Mouse (Mus musculus) liver, embryonic 14.5 days (tissue): ENCODE results near the gene Gcnt7. TPM values are rescaled to one million over a fixed set of nuclear protein-coding genes. Genes with fewer than 3 reads are reported as not detected.
A peak's percentile ranks its signal among the peaks of the same experiment; 100 is the strongest.

ENCODE experiments used
- ATAC-seq: fragments of 200-750 bp; cut with Nextera tagmentation; 2 replicates; pipeline ENCODE4 v1.8.0; 2017; ENCODE audit warnings: moderate number of reproducible peaks, mild to moderate bottlenecking, moderate library complexity; ENCODE audit not compliant: insufficient read depth
- DNase-seq, 3 experiments: peaks; one replicate each; pipeline ENCODE4 v3.0.0-alpha.2; 2012 to 2013; ENCODE audit warnings: low read depth in 3 of 3, low spot score in 3 of 3
- H3K27ac ChIP-seq: fragments of 300-500 bp; sonication (generic); 2 replicates; pipeline ENCODE4 v1.5.1; 2014; ENCODE audit warnings: moderate library complexity, mild to moderate bottlenecking, control low read depth, inconsistent platforms
- H3K27me3 ChIP-seq: fragments of 300-500 bp; sonication (generic); 2 replicates; pipeline ENCODE4 v1.6.1; 2014; ENCODE audit warnings: mild to moderate bottlenecking, low read length, moderate library complexity; ENCODE audit not compliant: control insufficient read depth, insufficient read depth
- H3K36me3 ChIP-seq: fragments of 300-500 bp; sonication (generic); replicated peaks from 2 replicates; pipeline ENCODE4 v1.6.1; 2014; ENCODE audit warnings: low read depth; ENCODE audit not compliant: control insufficient read depth, insufficient read depth
- H3K4me1 ChIP-seq, 2 experiments: fragments of 200-500 bp in 1 of 2; fragments of 300-500 bp in 1 of 2; sonication (generic) in 1 of 2; replicated peaks; 2 replicates each; pipeline ENCODE4 v1.6.1; 2012 to 2014; ENCODE audit warnings: antibody characterized with exemption in 1 of 2, inconsistent platforms in 1 of 2, low read length in 1 of 2; ENCODE audit not compliant: control insufficient read depth in 2 of 2, insufficient read depth in 2 of 2
- H3K4me2 ChIP-seq: fragments of 300-500 bp; sonication (generic); 2 replicates; pipeline ENCODE4 v1.6.1; 2014; ENCODE audit warnings: low read depth, mild to moderate bottlenecking, control low read depth, moderate library complexity
- H3K4me3 ChIP-seq, 2 experiments: fragments of 200-500 bp in 1 of 2; fragments of 300-500 bp in 1 of 2; sonication (generic) in 1 of 2; 2 replicates each; pipeline ENCODE4 v1.5.1; 2012 to 2014; ENCODE audit warnings: low read depth in 2 of 2, low read length in 2 of 2, mild to moderate bottlenecking in 2 of 2, control low read depth in 1 of 2, inconsistent platforms in 1 of 2, moderate library complexity in 1 of 2; ENCODE audit not compliant: insufficient read depth in 1 of 2
- H3K9ac ChIP-seq: fragments of 300-500 bp; sonication (generic); replicated peaks from 2 replicates; pipeline ENCODE4 v1.6.1; 2014; ENCODE audit warnings: mild to moderate bottlenecking, control low read depth, moderate library complexity
- H3K9me3 ChIP-seq: fragments of 300-500 bp; sonication (generic); 2 replicates; pipeline ENCODE4 v1.6.1; 2016; ENCODE audit warnings: low read length, mixed read lengths; ENCODE audit not compliant: control insufficient read depth
- CTCF ChIP-seq: IDR thresholded peaks from 2 replicates; pipeline ENCODE4 v1.5.1; 2016; ENCODE audit warnings: antibody characterized with exemption, low read depth, control low read depth
- EP300 ChIP-seq: IDR thresholded peaks from 2 replicates; pipeline ENCODE4 v1.6.1; 2016; ENCODE audit warnings: antibody characterized with exemption, low read depth
- WGBS: fragments of 180-500 bp; shearing (Covaris S2); extraction: QIAGEN DNeasy Blood & Tissue Kit; methylation state at CpG from one replicate; pipeline ENCODE4 v1.1.7; 2014; ENCODE audit not compliant: insufficient replicate concordance; 5-methylcytosine and 5-hydroxymethylcytosine counted together
- polyA plus RNA-seq, 2 experiments: library from polyadenylated mRNA; depleted of rRNA in 1 of 2; stranded (reverse) in 1 of 2; unstranded in 1 of 2; fragments of >200 nt; fragmentation: Nextera tagmentation in 1 of 2; extraction: Ambion mirVana in 1 of 2; gene quantifications; 2 replicates each; pipeline versions ENCODE4 v1.2.1 to v1.2.3; 2012 to 2014

Gcnt7 gene
- polyA plus RNA-seq, 2 experiments: 0.24 TPM; not detected in 1

DNA sequence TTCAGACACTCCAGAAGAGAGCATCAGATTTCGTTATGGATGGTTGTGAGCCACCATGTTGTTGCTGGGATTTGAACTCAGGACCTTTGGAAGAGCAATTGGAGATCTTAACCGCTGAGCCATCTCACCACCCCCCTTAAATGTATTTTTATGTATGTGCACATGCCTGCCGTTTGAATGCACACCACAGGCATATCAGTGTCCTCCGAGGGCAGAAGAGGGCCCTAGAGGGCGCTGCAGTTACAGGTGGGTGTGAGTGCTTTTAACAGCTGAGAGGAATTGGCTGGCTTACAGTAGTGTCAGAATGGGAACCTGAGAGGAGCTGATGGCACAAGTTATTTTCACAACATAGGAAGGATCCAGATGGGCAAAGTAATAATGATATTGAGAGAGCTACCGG is 16.6 kb upstream of the Gcnt7 start:
- Histone ChIP-seq H3K4me3 (no peak overlapping the region), H3K9ac (no peak overlapping the region), H3K4me2 (no peak overlapping the region), H3K27ac (no peak overlapping the region), H3K4me1 (no peaks in the 10 kb centered on the region), H3K9me3 (no peaks in the 10 kb centered on the region), H3K27me3 (no peaks in the 10 kb centered on the region), H3K36me3 (no peaks in the 10 kb centered on the region)
- peak in 1 of 3 experiments; percentile 9 for DNase-seq
- no peak for ATAC-seq
- WGBS: 26% methylated on average over 6 of the region's 6 CpGs
- TF ChIP-seq EP300 (no peak), CTCF (peak; percentile 67)

DNA sequence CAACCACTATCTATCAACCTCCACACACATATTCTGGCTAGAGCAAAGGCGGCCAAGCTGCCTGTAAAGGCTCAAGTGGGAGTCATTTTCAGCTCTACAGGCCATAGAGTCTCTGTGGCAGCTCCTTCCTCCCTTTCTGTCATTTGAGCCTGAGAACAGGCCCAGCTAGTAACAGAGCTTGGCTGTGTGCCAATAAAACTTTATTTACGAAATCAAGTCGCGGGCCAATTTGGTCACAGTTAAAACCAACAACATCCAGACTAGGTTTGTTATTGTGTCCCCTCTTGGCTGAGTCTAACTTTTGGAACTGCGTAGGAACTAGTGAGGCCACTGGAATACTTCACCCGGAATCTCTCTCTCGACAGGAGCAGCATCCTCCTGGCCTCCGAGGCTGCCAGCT is 15.2 kb upstream of the Gcnt7 start:
- Histone ChIP-seq H3K27ac (no peak overlapping the region), H3K9ac (no peak overlapping the region), H3K4me2 (no peak overlapping the region), H3K27me3 (no peaks in the 10 kb centered on the region), H3K4me1 (no peaks in the 10 kb centered on the region), H3K9me3 (no peaks in the 10 kb centered on the region), H3K36me3 (peaks cover 7% of the 10 kb centered on the region), H3K4me3 (no peak overlapping the region)
- no peak for TF ChIP-seq EP300
- no peak for TF ChIP-seq CTCF
- no peak for ATAC-seq
- WGBS: 71% methylated on average over 8 of the region's 8 CpGs
- no peak for DNase-seq

DNA sequence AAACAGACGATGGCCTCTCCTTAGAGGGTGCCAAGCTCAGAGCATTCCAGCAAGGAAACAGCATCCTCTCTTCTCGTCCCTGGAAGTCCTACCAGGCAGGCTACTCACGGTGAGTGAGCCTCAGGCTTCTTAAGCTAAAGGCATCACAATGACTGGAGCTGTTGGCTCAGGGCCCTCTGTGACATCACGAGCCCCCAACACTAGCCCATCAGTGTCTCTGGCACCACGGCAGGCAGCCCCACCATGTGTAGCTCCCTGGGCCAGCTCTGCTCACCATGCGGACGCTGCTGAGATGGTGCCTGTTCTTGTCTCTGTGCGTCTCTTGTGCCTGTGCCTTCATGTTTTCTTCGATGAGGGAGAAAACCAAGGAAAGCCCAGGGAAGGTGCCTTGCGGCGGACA is 13.9 kb upstream of the Gcnt7 start, which contains the start of gene Fam209:
Gene Fam209 (plus strand): TSS at position 203 of the 400 bp plus-strand sequence.
- no peak within 1 kb of the TSS for H3K27ac ChIP-seq
- peaks cover 16% of the 10 kb centered on the region for H3K36me3 ChIP-seq
- no peak within 1 kb of the TSS for H3K4me2 ChIP-seq
- WGBS: 76% methylated on average over 11 of the region's 11 CpGs
- DNase-seq: no peak
- H3K4me1 ChIP-seq: no peaks in the 10 kb centered on the region
- ATAC-seq: no peak
- no peak within 1 kb of the TSS for H3K9ac ChIP-seq
- TF ChIP-seq EP300: no peak
- TF ChIP-seq CTCF: no peak
- H3K4me3 ChIP-seq: no peak within 1 kb of the TSS
- H3K27me3 ChIP-seq: no peaks in the 10 kb centered on the region
- no peaks in the 10 kb centered on the region for H3K9me3 ChIP-seq

DNA sequence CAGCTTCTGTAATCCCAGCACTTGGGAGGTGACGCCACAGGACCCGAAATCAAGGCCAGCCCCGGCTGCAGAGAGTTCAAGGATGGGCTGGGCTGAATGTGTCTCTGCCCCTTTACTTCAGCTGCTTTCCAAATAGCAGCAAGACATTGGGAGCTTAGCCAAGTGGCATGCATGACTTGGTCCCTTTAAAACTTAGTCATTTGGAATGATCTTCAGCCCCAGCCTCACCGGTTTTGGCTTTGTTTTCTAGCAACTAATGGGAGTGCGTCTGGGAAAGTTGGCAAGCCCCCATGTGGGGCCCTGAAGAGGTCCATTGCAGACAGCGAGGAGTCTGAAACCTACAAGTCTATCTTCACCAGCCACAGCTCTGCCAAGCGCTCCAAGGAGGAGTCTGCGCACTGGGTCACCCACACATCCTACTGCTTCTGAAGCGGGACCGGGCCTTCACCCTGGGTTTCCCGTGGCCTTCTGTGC is 10.0 kb upstream of the Gcnt7 start:
- H3K9me3 ChIP-seq: no peaks in the 10 kb centered on the region
- DNase-seq (no peak), ATAC-seq (no peak)
- no peak overlapping the region for H3K4me2 ChIP-seq
- peaks cover 16% of the 10 kb centered on the region for H3K36me3 ChIP-seq
- H3K27me3 ChIP-seq: no peaks in the 10 kb centered on the region
- no peak overlapping the region for H3K9ac ChIP-seq
- 86% methylated on average over 11 of the region's 11 CpGs for WGBS
- H3K4me1 ChIP-seq: no peaks in the 10 kb centered on the region
- no peak for TF ChIP-seq CTCF
- TF ChIP-seq EP300: no peak
- no peak overlapping the region for H3K4me3 ChIP-seq
- H3K27ac ChIP-seq: no peak overlapping the region

DNA sequence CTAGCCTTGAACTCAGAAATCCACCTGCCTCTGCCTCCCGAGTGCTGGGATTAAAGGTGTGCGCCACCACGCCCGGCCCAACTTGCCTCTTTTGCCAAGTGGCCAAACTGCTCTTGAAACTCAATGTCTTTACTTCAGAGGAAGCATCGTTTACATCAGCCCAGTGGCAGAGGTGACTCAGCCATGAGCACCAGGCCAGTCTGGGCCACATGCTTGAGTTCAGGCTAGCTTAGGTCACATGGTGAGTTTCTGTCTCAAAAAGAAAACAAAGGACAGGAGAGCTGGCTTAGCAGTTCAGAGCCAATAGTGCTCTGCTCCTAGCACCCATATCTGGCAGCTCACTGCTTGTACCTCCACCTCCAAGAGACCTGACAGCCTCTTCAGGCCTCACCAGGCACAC is 8.8 kb upstream of the Gcnt7 start:
- ATAC-seq (no peak), DNase-seq (no peak)
- Histone ChIP-seq H3K9me3 (no peaks in the 10 kb centered on the region), H3K27me3 (no peaks in the 10 kb centered on the region), H3K36me3 (peaks cover 16% of the 10 kb centered on the region), H3K4me2 (no peak overlapping the region), H3K9ac (no peak overlapping the region), H3K27ac (no peak overlapping the region), H3K4me1 (no peaks in the 10 kb centered on the region), H3K4me3 (no peak overlapping the region)
- no peak for TF ChIP-seq EP300
- TF ChIP-seq CTCF: no peak
- 88% methylated on average over 5 of the region's 5 CpGs for WGBS
